Mouse (Mus musculus) stomach, postnatal 0 days (tissue): ENCODE results near the gene Ttll9.

Experiments
- CTCF ChIP-seq: IDR thresholded peaks from 2 replicates; pipeline ENCODE4 v1.5.1; 2016; ENCODE audit warnings: antibody characterized with exemption, low read depth, mild to moderate bottlenecking, moderate library complexity
- EP300 ChIP-seq: optimal IDR thresholded peaks from 2 replicates; pipeline ENCODE3; 2016; ENCODE audit warnings: antibody characterized with exemption

GRCm38 (mm10) chr2:152917671-152918070 lies 44.6 kb upstream of the Ttll9 start:
- TF ChIP-seq CTCF (no peak), EP300 (no peak)
